17 mouse cellular contexts compared by ENCODE assay signal in genomic region chr10:116759816-116760215, GRCm38 (mm10).
DNase-seq lines count a peak whose midpoint lies in the region; ATAC-seq and TF ChIP-seq lines count a peak whose summit lies in the region.
"Had no signal": no experiment of that assay in that cellular context is flagged by ENCODE, and none has a peak within 500 bp of the region (broad histone marks: within the 10 kb centered on the region; RNA-seq: fewer than 3 reads in every experiment).

No protein-coding gene starts in this region.

- TF ChIP-seq EP300 in stomach, postnatal 0 days (optimal IDR thresholded peaks at IDR 0.05), result no peak

- TF ChIP-seq CTCF in stomach, postnatal 0 days (IDR thresholded peaks at IDR 0.05; ENCODE audit: low read depth), result no peak

- no peak for ATAC-seq in megakaryocyte, adult 5-6 weeks (ENCODE audit: poor library complexity, severe bottlenecking)
- no peak for ATAC-seq in stomach, postnatal 0 days (ENCODE audit: low FRiP score, low TSS enrichment)
- ATAC-seq: forebrain, embryonic 13.5 days; forebrain, embryonic 15.5 days; forebrain, postnatal 0 days had no signal

- no peak overlapping the region for H3K27ac ChIP-seq in stomach, postnatal 0 days (replicated peaks)
- H3K27ac ChIP-seq: forebrain, embryonic 13.5 days; forebrain, embryonic 15.5 days had no signal

- H3K27me3 ChIP-seq in megakaryocyte, embryonic 14.5 days (replicated peaks), result no peaks in the 10 kb centered on the region
- no peaks in the 10 kb centered on the region for H3K27me3 ChIP-seq in stomach, postnatal 0 days (ENCODE audit: control insufficient read depth, insufficient read depth, low read length)
- H3K27me3 ChIP-seq: embryonic facial prominence, embryonic 12.5 days; forebrain, embryonic 13.5 days; forebrain, embryonic 15.5 days had no signal

- peak; percentile 71 to 72 for DNase-seq in cerebellum, postnatal 10 days
- no peak for DNase-seq in cerebellum, adult 9-11 months
- peak; percentile 44 to 49 for DNase-seq in cerebellum, postnatal 25 days
- DNase-seq in cerebellum, adult 11 months, result no peak
- DNase-seq in stomach, postnatal 0 days (ENCODE audit: low spot score), result no peak
- DNase-seq: adrenal gland, adult 2 months; adrenal gland, postnatal 10 days; adrenal gland, postnatal 25 days; cerebellum, adult 11-12 months; cerebellum, adult 8-10 months; embryo, embryonic 11 days; forebrain, postnatal 0 days had no signal

- WGBS in stomach, postnatal 0 days, result 87% methylated on average over 4 of the region's 4 CpGs

- H3K9ac ChIP-seq in stomach, postnatal 0 days (ENCODE audit: low read length), result no peak overlapping the region
- H3K9ac ChIP-seq: embryonic facial prominence, embryonic 12.5 days; forebrain, embryonic 13.5 days; forebrain, embryonic 15.5 days; forebrain, postnatal 0 days had no signal

- H3K9me3 ChIP-seq in megakaryocyte, embryonic 14.5 days, result peaks cover 35% of the 10 kb centered on the region
- H3K9me3 ChIP-seq in stomach, postnatal 0 days (ENCODE audit: control insufficient read depth, low read length), result no peaks in the 10 kb centered on the region
- H3K9me3 ChIP-seq: embryonic facial prominence, embryonic 12.5 days; forebrain, embryonic 13.5 days; forebrain, embryonic 15.5 days had no signal

- H3K4me2 ChIP-seq in stomach, postnatal 0 days (replicated peaks; ENCODE audit: low read depth), result no peak overlapping the region
- H3K4me2 ChIP-seq: forebrain, embryonic 13.5 days; forebrain, embryonic 15.5 days had no signal

- H3K4me1 ChIP-seq in megakaryocyte, embryonic 14.5 days, result no peaks in the 10 kb centered on the region; the same call in 1 of the 2 replicates
- no peaks in the 10 kb centered on the region for H3K4me1 ChIP-seq in stomach, postnatal 0 days (replicated peaks; ENCODE audit: control insufficient read depth, insufficient read depth)
- H3K4me1 ChIP-seq: forebrain, embryonic 13.5 days had no signal

- no peaks in the 10 kb centered on the region for H3K36me3 ChIP-seq in megakaryocyte, embryonic 14.5 days (replicated peaks; ENCODE audit: low read length)
- no peaks in the 10 kb centered on the region for H3K36me3 ChIP-seq in stomach, postnatal 0 days (ENCODE audit: control insufficient read depth, insufficient read depth, low read length)
- H3K36me3 ChIP-seq: embryonic facial prominence, embryonic 12.5 days; forebrain, embryonic 15.5 days had no signal

- peak overlapping the region; percentile 42 for H3K4me3 ChIP-seq in megakaryocyte, embryonic 14.5 days (replicated peaks)
- H3K4me3 ChIP-seq in stomach, postnatal 0 days (ENCODE audit: low read depth, low read length), result no peak overlapping the region
- H3K4me3 ChIP-seq: embryonic facial prominence, embryonic 12.5 days; forebrain, embryonic 13.5 days; forebrain, embryonic 15.5 days had no signal

Comparison
In these comparisons a context has a peak if more than half of its experiments do, and no peak if none do; other contexts are left out.
1. DNase-seq: peak in cerebellum, postnatal 10 days (2 of 2) and cerebellum, postnatal 25 days (2 of 2); none in cerebellum, adult 9-11 months (single experiment), cerebellum, adult 11 months (single experiment) and stomach, postnatal 0 days (single experiment).